Mouse (Mus musculus) layer of hippocampus, postnatal 10 days (tissue): ENCODE measurements around the gene Ercc2. TPM values are rescaled to one million over a fixed set of nuclear protein-coding genes. Genes with fewer than 3 reads are reported as not detected.
A peak's percentile ranks its signal among the peaks of the same experiment; 100 is the strongest.

Experiments
- DNase-seq, 2 experiments: peaks; one replicate each; pipeline ENCODE4 v3.0.0; 2021; ENCODE audit warnings: low spot score in 2 of 2
- total RNA-seq, 2 experiments: library from RNA; stranded (reverse); gene quantifications; 2 replicates each; pipeline ENCODE4 v1.2.3; 2021

The Ercc2 gene
- total RNA-seq, 2 experiments from 2014 or later: 33.8 to 33.9 TPM

GRCm38 (mm10) chr7:19403731-19404296, 22.0 kb downstream of the Ercc2 start, which contains the start of gene Klc3:
TSS of gene Klc3 (minus strand) at chr7:19404104.
- no peak for DNase-seq

- DNase-seq: no peak
These were observed 22.7 kb downstream of the Ercc2 start, which contains the start of gene Ckm for GRCm38 (mm10) chr7:19404476-19404875. TSS of gene Ckm (plus strand) at chr7:19404776.

- peak; percentile 87 to 89 for DNase-seq
These were observed 23.6 kb downstream of the Ercc2 start for GRCm38 (mm10) chr7:19405417-19405816.

- DNase-seq: no peak
These were observed 27.9 kb downstream of the Ercc2 start for GRCm38 (mm10) chr7:19409753-19410152.

GRCm38 (mm10) chr7:19410766-19411344, 29.0 kb downstream of the Ercc2 start:
- DNase-seq: no peak

GRCm38 (mm10) chr7:19411783-19412182, 30.0 kb downstream of the Ercc2 start:
- DNase-seq: no peak

- DNase-seq: no peak
These were observed 31.7 kb downstream of the Ercc2 start for GRCm38 (mm10) chr7:19413525-19413924.

- no peak for DNase-seq
These were observed 34.8 kb downstream of the Ercc2 start for GRCm38 (mm10) chr7:19416590-19416989.

GRCm38 (mm10) chr7:19420121-19420520, 38.3 kb downstream of the Ercc2 start:
- DNase-seq: no peak

GRCm38 (mm10) chr7:19420821-19421636, 39.2 kb downstream of the Ercc2 start:
- DNase-seq: peak; percentile 82 to 86

- DNase-seq: no peak
These were observed 41.3 kb downstream of the Ercc2 start for GRCm38 (mm10) chr7:19423083-19423482.

- DNase-seq: no peak
These were observed 42.2 kb downstream of the Ercc2 start for GRCm38 (mm10) chr7:19424051-19424450.

- DNase-seq: no peak
These were observed 44.5 kb downstream of the Ercc2 start for GRCm38 (mm10) chr7:19426349-19426748.

- no peak for DNase-seq
These were observed 45.1 kb downstream of the Ercc2 start for GRCm38 (mm10) chr7:19426888-19427287.

GRCm38 (mm10) chr7:19427999-19428650, 46.3 kb downstream of the Ercc2 start:
- DNase-seq: no peak

GRCm38 (mm10) chr7:19429726-19430125, 47.9 kb downstream of the Ercc2 start:
- no peak for DNase-seq

- DNase-seq: no peak
These were observed 48.6 kb downstream of the Ercc2 start for GRCm38 (mm10) chr7:19430402-19430801.

- DNase-seq: no peak
These were observed 50.7 kb downstream of the Ercc2 start for GRCm38 (mm10) chr7:19432475-19432874.

GRCm38 (mm10) chr7:19436276-19436675, 54.5 kb downstream of the Ercc2 start:
- no peak for DNase-seq

- no peak for DNase-seq
These were observed 55.2 kb downstream of the Ercc2 start for GRCm38 (mm10) chr7:19437048-19437447.

GRCm38 (mm10) chr7:19441448-19442091, 59.8 kb downstream of the Ercc2 start:
- no peak for DNase-seq
